In genomic region chr11:63026651-63027141, GRCm38 (mm10) we compare ENCODE assay signal across 8 mouse cellular contexts. TPM values are rescaled to one million over a fixed set of nuclear protein-coding genes. Genes with fewer than 3 reads are reported as not detected.
A peak's percentile ranks its signal among the peaks of the same experiment; 100 is the strongest.
DNase-seq lines count a peak whose midpoint lies in the region; ATAC-seq lines count a peak whose summit lies in the region.

No protein-coding gene starts in this region.

- WGBS in midbrain, embryonic 13.5 days = 87% methylated on average over 9 of the region's 9 CpGs

- intact Hi-C loops in left cerebral cortex, postnatal 36 days (cut with DNase I) = no loop called here

- no peaks in the 10 kb centered on the region for H3K9me3 ChIP-seq in midbrain, embryonic 13.5 days

- H3K27ac ChIP-seq in midbrain, embryonic 13.5 days = no peak overlapping the region

- H3K4me2 ChIP-seq in midbrain, embryonic 13.5 days (replicated peaks) = no peak overlapping the region

- no peaks in the 10 kb centered on the region for H3K4me1 ChIP-seq in midbrain, embryonic 13.5 days (replicated peaks)

- no peak for DNase-seq in frontal cortex, postnatal 14 days (ENCODE audit: low spot score in 2 of 2)
- DNase-seq in Muller cell, postnatal 12 days (ENCODE audit: inconsistent ontology term) = peak; percentile 86
- DNase-seq in cerebellum, postnatal 36 days = peak; percentile 67 to 82
- peak; percentile 62 to 70 for DNase-seq in left cerebral cortex, postnatal 36 days (ENCODE audit: low spot score in 2 of 2)
- DNase-seq in T-cell, adult 2 months (ENCODE audit: low spot score) = no peak
- DNase-seq in B cell, adult 2 months = no peak

- no peaks in the 10 kb centered on the region for H3K36me3 ChIP-seq in midbrain, embryonic 13.5 days

- ATAC-seq in frontal cortex, adult (ENCODE audit: low TSS enrichment) = peak; percentile 84
- ATAC-seq in midbrain, embryonic 13.5 days = no peak

- no peaks in the 10 kb centered on the region for H3K27me3 ChIP-seq in midbrain, embryonic 13.5 days

- no peak overlapping the region for H3K9ac ChIP-seq in midbrain, embryonic 13.5 days (replicated peaks)

- H3K4me3 ChIP-seq in midbrain, embryonic 13.5 days (replicated peaks) = no peak overlapping the region

RNA-seq across cellular contexts. Expression of gene Tekt3, which starts 34.8 kb away (rescaled TPM):
- total RNA-seq in left cerebral cortex, postnatal 36 days (2021) = not detected
- not detected in 2 replicates for polyA plus RNA-seq in midbrain, embryonic 13.5 days (2015; fragmentation: Nextera tagmentation; extraction: Ambion mirVana)

Comparison
In these comparisons a context has a peak if more than half of its experiments do, and no peak if none do; other contexts are left out.
1. DNase-seq: peak in Muller cell, postnatal 12 days (single experiment), cerebellum, postnatal 36 days (2 of 2) and left cerebral cortex, postnatal 36 days (2 of 2); none in frontal cortex, postnatal 14 days (0 of 2), T-cell, adult 2 months (single experiment) and B cell, adult 2 months (0 of 2).